Mouse (Mus musculus) forebrain, postnatal 0 days (tissue): ENCODE data around the gene Atat1. TPM values are rescaled to one million over a fixed set of nuclear protein-coding genes. Genes with fewer than 3 reads are reported as not detected.
"Not testable (repeated sequence)": the region's sequence is repeated elsewhere in the genome, so short reads cannot be mapped to it uniquely, and the experiment has no call there.

Experiments used
- ATAC-seq: fragments of 200-750 bp; cut with Nextera tagmentation; 2 replicates; pipeline ENCODE4 v1.8.0; 2017; ENCODE audit warnings: mild to moderate bottlenecking, moderate library complexity
- DNase-seq: peaks from one replicate; pipeline ENCODE4 v3.0.0-alpha.2; 2015
- H3K27ac ChIP-seq: fragments of 300-500 bp; sonication (generic); 2 replicates; pipeline ENCODE4 v1.5.1; 2014; ENCODE audit warnings: low read depth, mild to moderate bottlenecking, antibody characterized with exemption, low read length, moderate library complexity, mixed read lengths
- H3K27me3 ChIP-seq: fragments of 300-500 bp; sonication (generic); 2 replicates; pipeline ENCODE4 v1.6.1; 2014; ENCODE audit warnings: mild to moderate bottlenecking, low read length, mixed read lengths; ENCODE audit not compliant: insufficient read depth
- H3K36me3 ChIP-seq: fragments of 300-500 bp; sonication (generic); 2 replicates; pipeline ENCODE4 v1.6.1; 2014; ENCODE audit warnings: mild to moderate bottlenecking, moderate library complexity; ENCODE audit not compliant: insufficient read depth
- H3K4me1 ChIP-seq: fragments of 300-500 bp; sonication (generic); 2 replicates; pipeline ENCODE4 v1.6.1; 2014; ENCODE audit warnings: antibody characterized with exemption; ENCODE audit not compliant: insufficient read depth
- H3K4me2 ChIP-seq: fragments of 300-500 bp; sonication (generic); 2 replicates; pipeline ENCODE4 v1.6.1; 2014; ENCODE audit warnings: low read depth, mild to moderate bottlenecking, moderate library complexity
- H3K4me3 ChIP-seq: fragments of 300-500 bp; sonication (generic); 2 replicates; pipeline ENCODE4 v1.5.1; 2014; ENCODE audit warnings: low read depth, low read length, mixed read lengths
- H3K9ac ChIP-seq: fragments of 300-500 bp; sonication (generic); 2 replicates; pipeline ENCODE4 v1.6.1; 2014; ENCODE audit warnings: mild to moderate bottlenecking
- H3K9me3 ChIP-seq: fragments of 300-500 bp; sonication (generic); 2 replicates; pipeline ENCODE4 v1.6.1; 2016; ENCODE audit warnings: low read length
- CTCF ChIP-seq: sonication (generic); IDR thresholded peaks from 2 replicates; pipeline ENCODE4 v1.5.1; 2016; ENCODE audit warnings: antibody characterized with exemption, control low read depth, low read depth
- WGBS: fragments of 180-500 bp; shearing (Covaris S2); extraction: QIAGEN DNeasy Blood & Tissue Kit; methylation state at CpG from one replicate; pipeline ENCODE4 v1.1.7; 2014; 5-methylcytosine and 5-hydroxymethylcytosine counted together
- polyA plus RNA-seq: library from polyadenylated mRNA; unstranded; fragments of >200 nt; fragmentation: Nextera tagmentation; extraction: Ambion mirVana; gene quantifications from 2 replicates; pipeline ENCODE4 v1.2.1, GENCODE M21; 2015
- total RNA-seq: library from RNA; depleted of rRNA; stranded (reverse); fragments of >200 nt; gene quantifications from 2 replicates; pipeline ENCODE4 v1.2.3, GENCODE M21; 2014

Gene Atat1
- total and polyA plus RNA-seq, 2 experiments from 2014 or later: 218 to 379 TPM

GRCm38 (mm10) chr17:35937700-35938348 lies 27.9 kb upstream of the Atat1 start:
- no peaks in the 10 kb centered on the region for H3K9me3 ChIP-seq
- H3K27me3 ChIP-seq: no peaks in the 10 kb centered on the region
- 43% methylated on average over 2 of the region's 2 CpGs for WGBS
- H3K4me2 ChIP-seq: no peak overlapping the region
- H3K4me3 ChIP-seq: no peak overlapping the region
- no peak overlapping the region for H3K9ac ChIP-seq
- H3K36me3 ChIP-seq: no peaks in the 10 kb centered on the region
- ATAC-seq (peak; percentile 67; the same call in 1 of the 2 replicates), DNase-seq (peak; percentile 70)
- TF ChIP-seq CTCF: peak; percentile 84
- H3K27ac ChIP-seq: no peak overlapping the region
- no peaks in the 10 kb centered on the region for H3K4me1 ChIP-seq

GRCm38 (mm10) chr17:35935763-35936162 lies 25.9 kb upstream of the Atat1 start:
- DNase-seq, H3K36me3 ChIP-seq, H3K27me3 ChIP-seq, ATAC-seq, H3K4me1 ChIP-seq, H3K4me3 ChIP-seq, H3K9me3 ChIP-seq, H3K9ac ChIP-seq, H3K4me2 ChIP-seq, H3K27ac ChIP-seq: not testable (repeated sequence)
- WGBS: 92% methylated on average over 14 of the region's 14 CpGs

DNA sequence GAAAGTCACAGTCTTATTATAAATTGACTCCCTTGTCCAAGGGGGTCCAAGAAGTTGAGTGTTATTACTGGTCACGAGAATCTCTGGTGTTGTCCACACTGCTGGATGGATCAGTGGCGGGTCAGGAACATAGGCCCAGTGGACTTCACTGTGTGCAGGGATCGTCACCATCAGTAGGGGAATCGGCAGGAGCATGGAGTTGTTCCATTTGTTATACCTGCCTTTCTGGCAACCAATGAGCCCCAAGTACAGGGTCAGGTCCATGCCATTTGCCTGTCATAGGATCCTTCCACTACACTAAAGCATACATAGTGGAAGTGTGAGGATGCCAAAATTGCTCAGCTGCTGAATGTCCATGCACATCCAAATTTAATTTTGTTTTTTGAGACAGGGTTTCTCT lies 22.7 kb upstream of the Atat1 start:
- Histone ChIP-seq H3K27me3 (no peaks in the 10 kb centered on the region), H3K4me2 (no peak overlapping the region), H3K4me1 (no peaks in the 10 kb centered on the region), H3K27ac (no peak overlapping the region), H3K36me3 (peaks cover 39% of the 10 kb centered on the region), H3K4me3 (no peak overlapping the region), H3K9ac (no peak overlapping the region), H3K9me3 (no peaks in the 10 kb centered on the region)
- WGBS: 89% methylated on average over 4 of the region's 4 CpGs
- no peak for DNase-seq
- TF ChIP-seq CTCF: no peak
- no peak for ATAC-seq

GRCm38 (mm10) chr17:35930627-35931026 lies 20.8 kb upstream of the Atat1 start:
- TF ChIP-seq CTCF: no peak
- Histone ChIP-seq H3K9me3 (no peaks in the 10 kb centered on the region), H3K4me2 (no peak overlapping the region), H3K4me1 (no peaks in the 10 kb centered on the region), H3K36me3 (peaks cover 56% of the 10 kb centered on the region), H3K9ac (no peak overlapping the region), H3K27me3 (no peaks in the 10 kb centered on the region), H3K4me3 (no peak overlapping the region), H3K27ac (no peak overlapping the region)
- ATAC-seq: no peak
- 93% methylated on average over 12 of the region's 12 CpGs for WGBS
- no peak for DNase-seq

GRCm38 (mm10) chr17:35929534-35929933 lies 19.7 kb upstream of the Atat1 start:
- DNase-seq (no peak), ATAC-seq (no peak)
- Histone ChIP-seq H3K4me1 (no peaks in the 10 kb centered on the region), H3K9ac (no peak overlapping the region), H3K4me3 (no peak overlapping the region), H3K27ac (no peak overlapping the region), H3K9me3 (no peaks in the 10 kb centered on the region), H3K4me2 (no peak overlapping the region), H3K27me3 (no peaks in the 10 kb centered on the region), H3K36me3 (peaks cover 66% of the 10 kb centered on the region)
- no peak for TF ChIP-seq CTCF
- WGBS: 92% methylated on average over 2 of the region's 2 CpGs

DNA sequence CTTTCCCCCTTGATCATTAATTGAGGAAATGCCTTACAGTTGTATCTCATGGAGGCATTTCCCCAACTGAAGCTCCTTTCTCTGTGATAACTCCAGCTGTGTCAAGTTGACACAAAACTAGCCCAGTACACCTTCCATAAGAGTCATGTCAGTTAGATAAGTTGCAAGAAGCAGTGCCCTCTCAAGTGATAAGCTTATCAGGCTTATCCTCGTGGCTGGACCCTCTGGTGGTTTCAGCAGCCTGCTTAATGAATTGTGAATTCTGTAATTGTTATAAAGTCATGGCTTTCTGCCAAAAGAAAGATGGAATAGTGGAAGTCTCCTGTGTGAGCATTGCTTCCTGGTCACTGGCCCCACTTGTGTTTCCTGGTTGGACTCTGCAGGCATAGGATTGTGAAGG lies 17.6 kb upstream of the Atat1 start:
- Histone ChIP-seq H3K4me2 (no peak overlapping the region), H3K4me1 (no peaks in the 10 kb centered on the region), H3K36me3 (peaks cover 79% of the 10 kb centered on the region), H3K27ac (no peak overlapping the region), H3K9ac (no peak overlapping the region), H3K9me3 (no peaks in the 10 kb centered on the region), H3K27me3 (no peaks in the 10 kb centered on the region), H3K4me3 (no peak overlapping the region)
- TF ChIP-seq CTCF: no peak
- DNase-seq (no peak), ATAC-seq (no peak)
- WGBS: 53% methylated on average over 1 of the region's 1 CpGs

DNA sequence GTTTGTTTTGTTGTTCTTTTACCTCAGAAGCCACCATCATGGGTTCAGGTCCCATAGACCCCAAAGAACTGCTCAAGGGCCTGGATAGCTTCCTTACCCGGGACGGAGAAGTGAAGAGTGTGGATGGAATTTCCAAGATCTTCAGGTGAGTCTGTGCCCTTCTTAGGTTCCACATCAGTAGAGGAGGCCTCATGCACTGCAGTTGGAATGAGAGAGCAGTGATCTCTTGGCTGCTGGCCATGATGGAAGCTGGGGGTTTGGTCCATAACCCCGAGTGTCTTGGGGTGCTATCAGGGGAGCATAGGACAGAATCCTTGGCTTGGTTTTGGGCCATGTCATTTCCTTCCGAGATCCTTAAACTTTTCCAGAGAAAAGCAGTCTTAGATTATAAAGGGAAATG lies 13.4 kb upstream of the Atat1 start:
- Histone ChIP-seq H3K4me3 (no peak overlapping the region), H3K27me3 (no peaks in the 10 kb centered on the region), H3K4me1 (peaks cover 18% of the 10 kb centered on the region), H3K9me3 (no peaks in the 10 kb centered on the region), H3K9ac (no peak overlapping the region), H3K36me3 (peaks cover 48% of the 10 kb centered on the region), H3K27ac (no peak overlapping the region), H3K4me2 (no peak overlapping the region)
- DNase-seq (no peak), ATAC-seq (no peak)
- no peak for TF ChIP-seq CTCF
- WGBS: 96% methylated on average over 4 of the region's 4 CpGs

- H3K27ac ChIP-seq: peak overlapping the region; percentile 35; the same call in 1 of the 2 replicates
- H3K4me3 ChIP-seq: no peak overlapping the region
- H3K27me3 ChIP-seq: no peaks in the 10 kb centered on the region
- WGBS: 84% methylated on average over 3 of the region's 3 CpGs
- DNase-seq (no peak), ATAC-seq (no peak)
- H3K4me2 ChIP-seq: no peak overlapping the region
- no peaks in the 10 kb centered on the region for H3K9me3 ChIP-seq
- no peak for TF ChIP-seq CTCF
- H3K9ac ChIP-seq: no peak overlapping the region
- H3K36me3 ChIP-seq: peaks cover 41% of the 10 kb centered on the region
- peaks cover 18% of the 10 kb centered on the region for H3K4me1 ChIP-seq
Measured at GRCm38 (mm10) chr17:35922566-35922965, 12.7 kb upstream of the Atat1 start.
